Mouse (Mus musculus) G1E (cell line): ENCODE measurements around the gene Traf4.

Experiments
- CTCF ChIP-seq: IDR thresholded peaks from 2 replicates; pipeline ENCODE4 v1.5.1; 2012; ENCODE audit warnings: low read depth, low read length, inconsistent platforms, mixed read lengths
- GATA1 ChIP-seq: IDR thresholded peaks from 2 replicates; pipeline ENCODE4 v1.6.1; 2012; ENCODE audit warnings: borderline replicate concordance, low read length, inconsistent platforms, mixed read lengths

GRCm38 (mm10) chr11:78138023-78138422 is 27.4 kb downstream of the Traf4 start:
- TF ChIP-seq CTCF (no peak), GATA1 (no peak)
